Mouse (Mus musculus) ovary, postnatal 10 days (tissue): ENCODE measurements around the gene Cntn5.

Source experiments
- DNase-seq: peaks from one replicate; pipeline ENCODE4 v3.0.0; 2022; ENCODE audit warnings: low spot score

Gene Cntn5

GRCm38 (mm10) chr9:9696636-9697035, 1207.9 kb downstream of the Cntn5 start:
- DNase-seq = no peak

GRCm38 (mm10) chr9:9682348-9682884, 1222.2 kb downstream of the Cntn5 start:
- no peak for DNase-seq

GRCm38 (mm10) chr9:9676078-9676477, 1228.5 kb downstream of the Cntn5 start:
- DNase-seq = no peak

GRCm38 (mm10) chr9:9674531-9674930, 1230.0 kb downstream of the Cntn5 start:
- DNase-seq = no peak

GRCm38 (mm10) chr9:9673277-9674049, 1231.1 kb downstream of the Cntn5 start:
- DNase-seq = no peak

GRCm38 (mm10) chr9:9653463-9653862, 1251.1 kb downstream of the Cntn5 start:
- no peak for DNase-seq

GRCm38 (mm10) chr9:9647361-9647760, 1257.2 kb downstream of the Cntn5 start:
- DNase-seq = no peak

- DNase-seq = no peak
Observed at GRCm38 (mm10) chr9:9646276-9646675, 1258.3 kb downstream of the Cntn5 start.
